Mouse (Mus musculus) lung, postnatal 25 days (tissue): Measurements from ENCODE around the gene Serinc5.
A peak's percentile ranks its signal among the peaks of the same experiment; 100 is the strongest.
"Not testable (repeated sequence)": the region's sequence is repeated elsewhere in the genome, so short reads cannot be mapped to it uniquely, and the experiment has no call there.

Experiments
- DNase-seq: peaks from one replicate; pipeline ENCODE4 v3.0.0; 2022; ENCODE audit warnings: low spot score

Gene Serinc5

DNA sequence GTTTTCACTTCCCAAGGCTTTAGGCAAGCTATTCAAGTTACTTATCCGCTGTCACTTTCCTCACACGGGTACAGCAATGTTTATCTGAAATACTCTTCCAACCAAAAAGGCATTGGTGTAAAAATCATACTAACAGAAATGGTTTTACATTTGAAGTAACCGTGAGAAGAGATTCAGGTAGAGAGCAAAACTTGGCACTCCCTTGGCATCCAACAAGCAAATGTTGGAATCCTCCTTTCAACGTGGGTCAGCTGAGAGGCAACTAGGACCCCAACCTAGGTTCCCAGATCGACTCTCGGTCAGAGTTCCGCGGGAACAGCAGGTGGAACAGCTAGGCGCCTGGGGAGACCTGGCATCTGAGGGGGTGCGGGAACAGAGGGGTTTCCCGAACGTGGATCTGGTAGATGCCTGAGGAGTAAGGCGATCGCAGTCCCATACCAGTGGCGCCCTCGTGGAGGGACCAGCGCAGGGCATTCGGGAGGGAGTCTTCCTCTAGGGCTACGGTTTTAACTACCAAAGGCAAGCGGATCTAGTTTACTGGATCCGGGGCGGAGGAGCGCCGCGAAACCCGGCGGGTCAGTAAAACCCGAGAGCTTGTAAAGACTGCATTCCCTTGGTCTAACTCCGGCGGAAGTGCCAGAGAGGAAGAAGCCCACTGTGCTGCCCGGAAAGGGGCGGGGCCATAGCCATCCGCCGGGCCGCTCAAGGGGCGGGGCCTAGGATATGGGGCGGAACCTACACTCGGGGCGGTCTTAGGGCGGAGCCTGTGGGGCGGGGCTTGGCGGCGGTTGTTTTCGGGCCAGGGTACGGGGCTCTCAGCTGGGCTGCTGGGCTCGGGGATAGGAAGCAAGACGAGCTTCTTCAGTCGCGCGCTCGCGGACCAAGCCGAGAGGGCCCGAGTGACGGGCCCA, at the start of gene Serinc5:
Serinc5 (plus strand) TSS at position 781 of the 911 bp plus-strand sequence.
- DNase-seq: peak; percentile 96

DNA sequence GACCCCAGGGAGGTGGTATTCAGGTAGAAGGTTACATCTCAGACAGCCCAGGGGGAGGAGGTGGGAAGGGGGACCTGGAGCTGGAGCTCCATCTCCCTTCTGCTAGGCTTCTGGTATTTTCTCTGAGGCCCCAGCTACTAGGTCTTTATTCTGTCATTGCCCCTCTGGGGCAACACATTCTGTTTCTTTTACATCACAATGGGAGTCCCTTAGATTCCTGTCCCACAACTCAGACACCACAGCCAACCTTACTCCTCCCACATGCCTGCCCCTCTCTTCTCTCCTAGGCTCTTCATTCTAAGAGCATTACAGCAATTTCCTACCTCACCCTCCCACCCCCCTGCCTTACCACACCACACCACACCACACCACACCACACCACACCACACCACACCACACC, 34.8 kb upstream of the Serinc5 start, which contains the start of gene Spz1:
Spz1 (minus strand) TSS at position 101 of the 400 bp plus-strand sequence.
- DNase-seq: no peak

DNA sequence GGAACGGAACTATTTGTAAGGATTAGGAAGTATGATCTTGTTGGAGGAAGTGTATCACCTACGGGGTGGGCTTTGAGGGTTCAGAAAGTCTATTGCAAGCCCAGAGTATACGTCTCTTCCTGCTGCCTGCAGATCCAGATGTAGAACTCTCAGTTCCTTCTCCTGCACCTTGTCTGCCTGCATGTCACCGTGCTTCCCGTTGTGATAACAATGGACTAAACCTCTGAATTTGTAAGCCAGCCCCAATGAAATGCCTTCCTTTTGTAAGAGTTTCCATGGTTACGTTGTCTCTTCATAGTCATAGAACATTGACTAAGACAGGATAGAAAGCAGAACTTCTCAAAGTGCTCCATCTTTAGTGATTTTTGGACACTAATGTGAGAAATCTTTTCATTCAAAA, 34.2 kb upstream of the Serinc5 start:
- no peak for DNase-seq

DNA sequence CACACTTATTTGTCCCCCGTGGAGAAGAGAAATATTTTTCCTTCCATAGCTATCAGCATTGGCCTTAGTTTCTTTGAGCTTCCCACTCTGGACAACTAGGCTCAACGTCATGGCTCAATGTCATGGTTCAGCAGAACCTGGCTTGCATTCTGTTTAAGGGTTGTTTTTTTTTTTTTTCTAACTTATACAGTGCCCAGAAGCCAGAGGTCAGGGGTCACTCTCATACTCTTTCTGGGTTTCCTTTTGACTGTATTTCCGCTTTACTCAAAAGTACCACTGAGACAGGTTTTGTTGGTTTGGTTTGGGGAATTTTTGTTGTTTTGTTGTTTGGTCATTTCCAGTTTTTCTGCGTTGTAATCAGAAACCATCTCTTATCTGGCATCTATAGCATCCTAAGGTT, 32.7 kb upstream of the Serinc5 start:
- DNase-seq: no peak

DNA sequence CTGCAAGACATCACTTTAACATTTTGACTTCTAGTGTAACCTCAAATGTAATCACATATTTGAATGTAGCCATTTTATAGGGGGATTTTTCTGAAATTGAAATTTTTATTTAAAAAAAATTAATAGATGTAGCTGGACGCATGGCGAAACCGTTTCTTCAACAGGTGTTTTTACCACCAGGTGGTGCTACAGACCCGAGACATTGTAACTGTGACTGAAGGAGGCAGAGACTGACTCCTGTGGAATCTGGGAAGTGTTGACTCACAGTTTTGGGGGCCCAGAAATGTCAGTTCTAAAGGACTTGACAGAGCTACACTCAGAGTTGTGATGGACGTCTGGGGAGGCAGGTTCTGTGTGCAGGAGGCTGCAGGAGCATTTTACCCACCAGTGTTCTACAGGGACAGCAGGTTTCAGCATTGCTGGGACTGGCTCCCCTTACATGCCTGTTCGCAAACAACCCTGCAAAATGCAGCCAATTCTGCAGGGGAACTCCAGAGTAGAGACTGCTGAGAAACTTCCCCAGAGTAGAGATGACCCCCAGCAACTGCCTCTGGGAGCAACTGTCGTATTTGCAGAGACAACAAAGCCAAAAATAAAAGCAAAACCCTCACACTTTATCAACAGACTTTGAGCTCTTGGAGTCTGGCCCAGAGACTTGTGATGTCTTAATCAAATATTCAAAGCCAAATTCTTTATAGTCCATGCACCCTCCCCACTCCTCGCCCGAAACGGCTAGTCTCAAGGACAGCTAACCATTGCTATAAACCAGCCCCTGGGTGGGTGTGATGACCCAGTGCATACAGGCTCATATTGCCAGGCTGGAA, 30.5 kb upstream of the Serinc5 start:
- peak; percentile 81 for DNase-seq

DNA sequence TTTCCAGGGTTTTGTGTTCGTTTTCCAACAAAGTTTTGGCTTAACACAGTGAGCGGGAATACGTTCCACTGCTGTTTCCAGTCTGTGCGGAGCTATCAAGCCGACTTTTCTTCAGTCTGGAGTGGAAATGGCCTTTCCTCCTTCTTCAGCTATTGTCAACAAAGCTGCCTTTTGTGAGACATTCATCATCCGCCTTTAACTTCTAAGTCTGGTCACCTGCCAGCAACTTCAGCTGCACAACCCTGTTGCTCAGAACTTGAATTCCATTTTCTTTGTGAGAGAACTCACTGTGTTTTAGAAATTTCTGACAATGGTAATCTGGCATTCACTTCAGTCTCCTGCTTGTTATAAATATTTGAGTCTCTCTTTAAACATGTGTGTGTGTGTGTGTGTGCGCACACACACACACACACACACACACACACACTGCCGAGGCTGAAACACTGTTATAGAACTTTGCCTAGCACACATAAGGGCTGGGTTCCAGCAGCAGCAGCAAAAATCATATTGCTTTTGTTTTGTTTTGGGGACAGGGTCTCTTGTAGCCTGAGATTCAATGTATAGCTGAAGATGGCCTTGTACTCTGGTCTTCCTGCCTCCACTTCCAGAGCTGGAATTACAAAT, 26.7 kb upstream of the Serinc5 start:
- peak; percentile 14 for DNase-seq

DNA sequence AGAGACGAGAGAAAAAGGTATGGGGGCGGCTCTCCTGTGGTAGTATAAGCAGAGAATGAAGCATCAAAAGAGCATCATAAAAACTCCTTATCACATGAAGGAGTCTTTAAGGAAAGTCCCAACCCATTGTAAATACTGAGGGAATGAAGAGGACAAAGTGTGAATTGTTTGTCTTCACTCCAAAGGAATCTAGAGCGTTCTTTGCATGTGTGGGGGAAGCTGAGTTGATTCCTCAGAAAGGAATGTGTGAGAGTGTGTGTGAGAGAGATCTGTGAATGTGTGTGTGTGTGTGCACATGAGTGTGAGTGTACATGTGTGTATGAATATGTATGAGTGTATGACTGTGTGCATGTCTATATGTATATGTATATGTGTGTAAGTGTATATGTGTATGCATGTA, 22.2 kb upstream of the Serinc5 start:
- no peak for DNase-seq

DNA sequence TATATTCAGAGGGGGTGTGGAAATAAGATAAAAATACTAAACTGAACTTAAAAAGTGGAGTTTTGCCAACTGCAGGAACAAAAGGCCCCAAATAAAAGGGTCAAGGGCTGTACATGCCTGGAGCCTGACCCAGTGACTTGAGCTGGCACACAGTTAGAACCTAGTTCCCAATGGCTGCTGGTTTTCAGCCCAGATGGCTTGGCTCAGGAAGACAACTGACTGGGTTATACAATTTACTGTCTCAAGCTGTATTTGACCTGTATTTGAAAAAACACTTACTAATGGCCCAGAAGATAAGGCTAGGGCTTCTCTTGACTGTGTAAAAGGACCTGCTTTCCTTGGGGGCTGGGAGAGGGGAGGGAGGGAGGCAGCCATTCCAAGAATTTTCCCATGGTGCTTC, 21.6 kb upstream of the Serinc5 start:
- DNase-seq: peak; percentile 34

DNA sequence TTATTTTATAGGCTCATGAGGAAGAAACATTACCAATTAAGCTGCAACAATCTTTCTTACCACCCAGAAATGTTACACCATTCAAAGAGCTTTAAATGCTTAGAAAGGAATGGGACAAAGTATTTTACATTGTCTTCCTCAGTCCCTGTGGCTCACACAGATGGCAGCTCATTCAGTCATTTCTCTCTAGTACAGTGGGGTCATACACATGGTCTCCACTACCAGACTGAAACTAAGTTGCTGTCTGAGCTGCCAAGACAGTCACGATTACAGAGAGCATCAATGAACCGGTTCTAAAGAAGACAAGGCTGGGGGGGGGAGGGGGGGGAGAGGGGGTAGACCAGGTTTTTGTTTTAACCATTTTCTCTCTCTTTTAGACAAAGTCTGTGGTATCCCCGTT, 19.7 kb upstream of the Serinc5 start:
- no peak for DNase-seq

DNA sequence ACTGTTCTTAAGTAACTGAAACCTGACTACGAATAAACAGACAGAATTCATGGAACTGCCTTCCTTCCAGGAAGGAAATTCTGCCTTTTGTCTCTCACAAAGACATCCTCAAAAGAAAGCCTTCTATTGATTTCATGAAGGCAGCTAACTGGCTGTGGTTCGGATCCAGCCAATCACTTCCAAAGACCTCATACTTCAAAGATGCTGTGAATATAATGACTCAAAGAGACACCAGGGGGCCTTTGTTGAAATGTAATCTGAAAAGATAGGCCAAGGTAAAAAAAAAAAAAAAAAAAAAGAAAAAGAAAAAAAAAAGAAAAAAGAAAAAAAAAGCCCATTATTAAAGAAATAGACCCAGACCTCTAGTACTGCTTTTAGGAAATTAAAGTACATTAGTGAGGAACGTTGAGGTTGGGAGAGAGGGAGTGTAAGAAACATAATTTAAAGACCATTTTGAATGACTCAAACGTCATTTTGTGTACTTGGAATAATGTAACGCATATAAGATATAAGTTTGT, 18.6 kb upstream of the Serinc5 start:
- DNase-seq: no peak

DNA sequence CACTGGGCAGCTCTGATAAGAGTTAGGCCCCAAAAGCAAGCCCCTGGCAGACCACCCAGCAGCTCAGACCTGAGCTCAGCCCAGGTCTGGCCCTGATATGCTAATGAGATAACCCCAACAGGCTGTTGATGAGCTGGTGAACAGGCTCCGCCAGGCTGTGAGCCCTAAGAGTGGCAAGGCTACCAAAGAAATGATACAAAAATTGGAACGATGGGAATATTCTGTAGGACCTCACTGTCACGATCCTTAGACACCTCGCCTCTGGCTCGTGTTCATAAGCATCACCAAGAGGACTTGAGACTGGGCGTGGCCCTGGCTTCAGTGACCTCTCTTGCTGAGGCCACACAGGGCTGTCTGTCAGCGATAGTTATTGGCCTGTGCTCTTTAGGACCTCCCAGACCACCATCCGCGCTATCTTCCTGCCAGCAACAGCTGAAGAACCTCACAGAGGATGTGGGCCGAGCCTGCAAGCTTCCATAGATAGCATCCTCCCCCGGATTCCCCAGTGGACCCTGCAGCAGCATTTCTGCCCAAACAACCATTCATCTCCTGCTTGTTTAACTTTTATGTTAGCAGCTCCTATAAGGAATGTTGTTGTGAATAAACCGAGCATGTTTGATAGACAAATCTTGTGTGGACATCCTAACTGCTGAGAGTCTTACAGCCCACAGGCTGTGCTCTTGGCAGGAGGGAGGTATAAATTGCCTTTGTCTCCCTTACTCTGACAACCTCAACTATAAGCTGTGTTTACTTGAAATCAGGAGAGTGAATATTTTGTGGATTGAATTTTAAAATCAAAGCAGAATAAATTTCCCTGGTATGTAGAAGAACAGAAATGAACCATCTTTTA, 17.9 kb upstream of the Serinc5 start:
- no peak for DNase-seq

DNA sequence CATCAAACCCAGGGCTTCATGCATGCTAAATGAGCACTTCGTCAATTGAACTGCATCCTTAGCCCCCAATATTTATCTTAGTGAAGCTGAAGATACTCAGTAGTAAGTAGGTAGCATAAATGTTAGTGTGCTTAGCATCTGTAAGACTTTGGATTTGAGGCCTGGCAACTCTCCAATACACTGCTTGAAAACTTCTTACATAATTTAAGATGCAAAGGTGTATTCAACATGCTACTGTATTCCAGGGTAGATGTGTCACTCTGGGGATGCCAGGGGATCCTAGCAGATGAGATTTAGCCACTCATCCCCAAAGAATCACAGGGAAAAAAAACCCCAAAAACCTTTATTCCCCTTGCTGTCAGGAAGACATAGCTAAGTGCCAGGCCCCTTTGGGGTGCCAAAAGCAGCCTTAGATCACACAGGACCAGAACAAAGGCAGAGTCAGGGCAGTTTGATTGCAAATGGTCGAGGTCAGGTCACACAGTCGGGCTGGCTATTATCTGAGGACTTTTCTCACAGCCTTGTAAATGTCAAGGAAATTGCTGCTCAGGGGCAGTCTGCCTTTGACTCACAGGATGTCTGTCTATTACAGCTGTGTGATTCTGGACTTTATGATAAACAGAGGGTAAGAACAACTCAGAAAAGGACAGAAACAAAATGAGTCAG, 17.0 kb upstream of the Serinc5 start:
- no peak for DNase-seq

DNA sequence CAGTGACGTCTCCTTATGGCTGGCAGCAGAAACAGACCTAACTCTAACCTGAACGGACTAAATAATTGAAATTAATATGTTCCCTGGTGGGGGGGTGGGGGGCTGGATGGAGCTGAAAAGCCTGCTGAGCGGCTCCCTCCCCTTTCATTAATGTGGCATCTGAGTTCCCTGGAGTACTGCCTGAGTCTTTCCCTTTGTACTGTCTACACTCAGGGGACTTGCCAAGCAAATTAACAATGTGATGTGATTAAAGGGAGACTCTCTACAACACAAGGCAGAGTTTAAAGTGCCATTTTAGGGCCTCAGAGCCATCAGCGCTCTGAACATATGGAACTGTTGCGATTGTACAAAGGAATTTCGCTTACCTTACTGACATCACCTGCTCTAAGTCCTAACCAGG, 16.4 kb upstream of the Serinc5 start:
- DNase-seq: no peak

DNA sequence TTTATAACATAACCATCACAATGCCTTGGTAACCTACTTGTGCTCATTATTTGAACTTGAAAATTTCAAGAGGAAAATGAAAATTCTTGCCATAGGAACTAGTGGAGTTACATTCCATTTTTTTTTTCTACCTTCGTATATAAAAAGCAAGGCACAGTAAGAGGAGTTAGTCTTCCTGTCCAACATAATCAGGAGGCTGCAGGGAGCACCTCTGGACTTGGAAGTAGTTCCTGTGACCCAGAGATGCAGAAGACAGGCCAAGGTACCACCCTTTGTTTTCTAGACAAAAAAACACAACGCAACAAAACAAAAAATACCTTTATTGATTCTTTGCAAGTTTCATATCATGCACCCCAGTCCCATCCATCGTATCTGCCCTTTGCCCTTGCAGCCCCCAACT, 16.0 kb upstream of the Serinc5 start:
- no peak for DNase-seq

DNA sequence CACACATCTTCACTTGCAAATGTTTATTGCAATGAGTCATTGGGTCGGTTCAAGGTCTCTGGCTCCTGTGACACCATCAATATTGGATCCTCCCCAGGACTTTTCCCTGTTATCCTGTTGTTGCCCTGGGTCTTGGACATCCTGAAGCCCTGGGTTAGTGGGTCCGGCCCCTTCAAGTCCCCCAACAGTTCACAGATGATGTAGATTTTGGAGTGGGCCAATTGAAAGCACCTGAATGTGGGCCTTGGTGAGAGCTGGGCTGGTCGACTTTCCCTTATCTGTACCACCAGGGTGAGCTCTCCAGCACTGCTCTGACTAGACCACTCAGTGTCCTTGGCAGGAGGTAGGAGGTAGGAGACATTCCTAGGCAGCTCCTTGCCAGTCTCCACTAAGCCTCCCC, 15.5 kb upstream of the Serinc5 start:
- DNase-seq: no peak

DNA sequence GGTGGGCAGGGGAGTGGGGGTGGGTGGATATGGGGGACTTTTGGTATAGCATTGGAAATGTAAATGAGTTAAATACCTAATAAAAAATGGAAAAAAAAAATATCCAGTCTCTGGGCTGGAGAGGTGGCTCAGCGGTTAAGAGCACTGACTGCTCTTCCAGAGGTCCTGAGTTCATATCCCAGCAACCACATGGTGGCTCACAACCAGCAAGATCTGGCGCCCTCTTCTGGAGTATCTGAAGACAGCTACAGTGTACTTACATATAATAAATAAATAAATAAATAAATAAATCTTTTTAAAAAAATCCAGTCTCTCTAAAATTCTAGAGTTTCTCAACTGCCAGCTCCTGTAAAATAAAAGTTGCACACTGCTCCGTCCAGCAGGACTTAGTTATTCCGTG, 5.6 kb upstream of the Serinc5 start:
- not testable (repeated sequence) for DNase-seq

DNA sequence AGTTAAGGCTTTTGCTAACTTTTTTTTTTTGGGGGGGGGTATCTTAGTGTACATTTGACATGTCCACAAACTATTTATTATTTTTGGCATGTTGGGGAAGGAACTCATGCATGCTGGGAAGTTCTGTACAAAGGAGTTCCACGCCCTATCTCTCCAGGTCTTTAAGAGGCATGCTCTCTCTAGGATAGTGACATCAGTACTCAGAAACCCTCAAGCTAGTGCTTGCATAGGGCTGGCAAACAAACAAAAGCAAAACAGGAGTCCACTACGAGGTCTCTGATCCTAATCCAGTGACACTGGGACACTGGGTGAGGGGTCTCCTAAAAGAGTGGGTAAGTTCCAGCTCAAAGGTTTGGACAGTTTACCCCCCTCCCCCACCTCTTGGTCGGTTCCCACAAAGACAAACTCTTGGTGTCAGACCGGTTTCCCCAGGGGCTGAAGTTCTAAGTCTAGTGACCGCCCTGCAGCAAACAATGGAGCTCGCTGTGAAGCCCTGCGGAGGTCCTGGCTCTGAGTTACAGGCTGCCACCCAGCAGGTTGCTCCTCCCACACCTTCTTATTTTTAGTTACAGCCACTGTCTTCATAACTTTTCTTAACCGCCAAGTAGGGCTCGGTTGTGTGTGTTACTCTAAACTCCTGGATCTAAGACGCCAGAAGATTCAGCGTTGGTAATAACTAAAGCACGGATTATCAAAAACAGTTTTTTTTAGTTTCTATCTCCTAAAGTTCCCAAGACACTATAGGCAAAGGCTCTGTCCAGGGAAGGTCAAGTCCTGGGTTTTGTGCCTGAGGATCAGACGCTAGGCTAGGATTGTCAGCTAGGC, 1.2 kb upstream of the Serinc5 start:
- DNase-seq: peak; percentile 57

DNA sequence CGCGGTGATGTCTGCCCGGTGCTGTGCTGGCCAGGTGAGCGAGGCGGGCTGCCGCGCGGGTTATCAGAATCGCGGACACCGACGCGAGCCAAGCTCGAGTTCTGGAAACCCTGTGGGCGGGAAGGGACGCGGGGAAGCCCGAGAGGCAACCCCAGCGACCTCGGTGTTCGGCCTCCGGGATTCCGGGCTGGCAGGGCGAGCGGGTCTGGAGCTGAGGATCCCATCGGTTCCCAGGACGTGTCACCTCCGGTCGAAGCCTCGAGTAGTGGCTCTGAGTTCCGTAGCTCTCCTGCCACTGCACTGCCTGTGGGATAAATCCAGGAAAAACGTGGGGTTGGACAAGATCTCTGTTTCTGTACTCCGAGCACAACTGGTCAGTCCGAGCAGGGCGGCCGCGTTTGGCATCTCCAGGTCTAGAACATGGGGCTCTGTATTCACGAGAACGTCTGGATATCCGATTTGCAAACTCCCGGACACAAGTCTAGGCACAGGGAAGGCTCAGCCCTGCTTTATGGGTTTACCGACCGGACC, 428 bp downstream of the Serinc5 start:
- peak; percentile 22 for DNase-seq

DNA sequence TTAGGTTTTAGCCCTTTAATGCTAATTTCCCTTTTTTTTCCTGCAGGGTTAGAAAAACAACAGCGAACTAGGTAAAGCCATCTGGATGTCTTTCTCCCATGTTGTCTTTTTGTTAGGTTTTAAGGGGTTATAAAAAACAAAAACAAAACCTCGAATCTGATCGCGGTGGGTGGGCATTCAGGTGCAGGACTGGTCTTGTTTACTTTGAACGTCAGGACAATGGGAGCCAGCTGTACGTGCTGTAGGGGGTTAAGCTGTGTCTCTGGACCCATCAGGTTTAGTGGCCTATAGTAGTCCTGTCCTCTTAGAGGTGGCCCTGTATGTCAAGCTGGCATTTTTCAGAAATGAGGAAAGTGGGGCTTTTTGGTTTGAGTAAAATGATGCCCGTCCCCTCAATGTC, 1.0 kb downstream of the Serinc5 start:
- no peak for DNase-seq

DNA sequence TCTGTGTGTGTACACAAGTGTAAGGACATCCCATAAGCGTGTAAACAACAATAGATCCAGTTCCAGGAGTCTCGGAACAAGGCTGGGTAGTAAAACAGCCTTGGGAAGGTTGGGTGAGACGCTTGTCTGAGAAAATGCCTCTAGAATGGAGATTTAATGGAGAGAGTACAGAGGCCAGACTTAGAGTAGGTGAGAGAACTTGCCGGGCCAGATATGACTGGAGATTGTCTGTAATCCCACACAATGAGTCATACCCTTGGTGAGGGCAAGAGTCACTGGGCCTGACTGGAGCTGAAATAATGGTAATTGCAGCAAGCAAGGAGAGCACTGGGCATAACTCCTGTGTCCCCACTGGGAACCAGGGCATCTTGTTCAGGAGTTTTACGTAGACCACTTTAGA, 2.2 kb downstream of the Serinc5 start:
- peak; percentile 36 for DNase-seq
